Mouse (Mus musculus): ENCODE results near the gene Lrig3.

DNA sequence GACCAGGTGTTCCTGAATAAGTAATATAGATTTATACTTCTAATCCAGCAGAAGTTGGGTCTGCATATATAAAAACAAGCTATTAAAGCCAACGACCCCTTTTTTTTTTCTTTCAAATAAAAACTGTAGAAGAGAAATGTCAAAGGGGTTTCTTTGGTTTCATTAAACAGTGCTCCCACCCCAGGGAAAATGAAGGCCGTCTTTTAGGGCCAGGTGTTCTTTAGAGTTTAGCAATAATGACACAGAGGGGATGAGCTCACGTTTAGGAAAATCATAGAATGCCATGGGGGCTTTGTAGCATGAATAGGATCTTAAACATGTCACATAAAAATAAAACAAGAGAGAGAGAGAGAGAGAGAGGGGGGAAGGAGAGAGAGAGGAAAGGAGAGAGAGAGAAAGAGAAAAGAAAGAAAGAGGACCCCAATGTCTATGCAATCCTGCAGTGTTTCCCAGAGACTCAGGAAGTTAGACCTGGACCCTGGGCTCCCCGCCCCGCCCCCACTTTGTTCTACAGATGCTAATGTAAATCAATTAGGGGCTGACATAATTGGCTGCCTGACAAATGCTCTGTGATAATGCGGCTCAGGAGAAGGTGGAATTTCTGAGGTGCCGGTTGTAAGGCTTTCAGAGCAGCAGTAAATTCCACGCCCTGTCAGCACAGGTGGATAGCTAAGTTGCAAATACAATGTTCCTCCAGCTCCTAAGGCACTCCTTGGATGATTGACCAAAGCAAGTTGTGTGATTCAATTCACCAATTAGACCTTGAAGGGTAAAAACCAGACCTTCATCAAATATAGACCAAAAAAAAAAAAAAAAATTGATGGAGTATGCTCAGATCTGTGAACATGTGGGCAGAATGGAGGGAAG lies 62.8 kb downstream of the Lrig3 start:
- TF ChIP-seq TAL1 (IDR thresholded peaks at IDR 0.05; ENCODE audit: low read length) = no peak
- no peak for TF ChIP-seq GATA1 (IDR thresholded peaks at IDR 0.05; ENCODE audit: low read length)
